Mouse (Mus musculus) naive thymus-derived CD4-positive, alpha-beta T cell, adult 2 months (primary cell): Measurements from ENCODE around the gene Lztr1.

Source experiments
- DNase-seq: peaks from one replicate; pipeline ENCODE4 v3.0.0-alpha.2; 2011; ENCODE audit warnings: low read depth

Gene Lztr1

GRCm38 (mm10) chr16:17557947-17558480 is 49.5 kb downstream of the Lztr1 start:
- peak; percentile 78 for DNase-seq

- no peak for DNase-seq
These were observed 50.3 kb downstream of the Lztr1 start for GRCm38 (mm10) chr16:17558811-17559210.

DNA sequence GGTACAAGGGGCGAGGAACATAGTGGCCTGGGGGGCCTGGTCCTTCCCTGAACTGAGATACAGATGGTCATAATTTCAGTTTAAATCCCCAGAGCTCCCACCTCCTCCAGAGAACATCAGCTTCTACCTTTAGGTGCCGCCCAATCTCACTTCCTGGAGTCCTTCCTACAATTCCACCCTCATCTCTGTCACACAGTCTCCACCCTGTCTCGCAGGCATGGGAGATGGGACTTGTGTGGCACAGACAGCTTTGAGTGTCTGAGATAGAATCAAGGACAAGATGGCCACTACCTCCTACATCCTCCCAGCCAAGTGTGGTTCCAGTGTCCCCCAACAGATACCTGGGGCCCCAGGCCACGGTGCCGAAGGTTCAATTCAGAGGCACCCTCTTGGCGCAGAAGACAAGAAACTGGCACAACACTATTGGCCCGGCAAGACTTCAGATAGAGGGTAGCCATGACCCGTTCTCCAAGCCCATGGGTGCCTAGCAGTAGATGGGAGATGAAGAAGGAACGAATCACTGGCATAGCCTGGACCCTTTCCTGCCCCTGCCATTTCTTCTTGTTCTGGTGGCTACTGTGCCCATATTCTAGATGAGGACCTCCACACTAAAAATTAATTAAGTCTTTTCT is 51.0 kb downstream of the Lztr1 start:
- no peak for DNase-seq

- DNase-seq: no peak
These were observed 52.8 kb downstream of the Lztr1 start, which contains the start of gene Lrrc74b for GRCm38 (mm10) chr16:17561128-17561750. Gene Lrrc74b (minus strand): TSS chr16:17561247.

DNA sequence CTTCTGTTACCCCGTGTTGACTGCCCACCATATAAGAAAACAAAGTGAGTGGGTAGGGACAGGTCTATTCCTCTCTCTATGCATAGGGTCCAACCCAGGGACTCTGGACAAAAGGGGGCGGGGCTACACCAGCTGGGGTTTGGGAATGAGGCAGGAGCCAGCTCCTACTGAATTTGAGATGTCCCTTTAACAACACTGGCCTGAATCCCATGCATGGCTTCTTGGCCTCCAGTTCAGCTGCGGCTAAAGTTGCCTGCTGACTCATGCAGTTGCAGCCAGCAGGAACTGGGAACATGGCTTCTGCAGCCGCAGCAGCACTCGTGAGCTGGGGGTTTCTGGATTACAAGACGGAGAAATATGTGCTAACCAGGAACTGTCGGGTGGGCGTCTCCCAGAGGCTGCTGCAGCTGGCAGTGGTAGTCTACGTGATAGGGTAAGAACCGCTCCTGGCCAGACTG is 53.3 kb downstream of the Lztr1 start, which contains the start of gene P2rx6:
P2rx6 (plus strand) TSS at position 135 of the 458 bp plus-strand sequence.
- no peak for DNase-seq

- DNase-seq: no peak
These were observed 55.1 kb downstream of the Lztr1 start for GRCm38 (mm10) chr16:17563580-17563979.

DNA sequence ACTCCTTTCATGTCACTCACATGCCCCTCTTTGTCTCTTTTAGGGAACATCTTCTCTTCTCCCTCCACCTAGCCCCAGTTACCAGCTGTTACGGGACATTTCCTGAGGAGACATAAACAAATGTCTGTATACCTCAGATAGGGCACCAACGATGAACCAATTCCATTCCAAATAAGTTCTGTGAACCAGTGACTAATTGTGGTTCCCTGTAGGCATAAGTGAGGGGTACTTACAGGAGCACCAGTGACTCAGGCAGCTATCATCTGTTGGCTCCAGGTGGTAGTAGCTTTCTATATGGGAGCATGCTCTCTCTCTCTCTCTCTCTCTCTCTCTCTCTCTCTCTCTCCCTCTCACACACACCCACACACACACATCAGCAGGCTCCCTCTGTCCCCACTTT is 55.7 kb downstream of the Lztr1 start:
- no peak for DNase-seq

DNA sequence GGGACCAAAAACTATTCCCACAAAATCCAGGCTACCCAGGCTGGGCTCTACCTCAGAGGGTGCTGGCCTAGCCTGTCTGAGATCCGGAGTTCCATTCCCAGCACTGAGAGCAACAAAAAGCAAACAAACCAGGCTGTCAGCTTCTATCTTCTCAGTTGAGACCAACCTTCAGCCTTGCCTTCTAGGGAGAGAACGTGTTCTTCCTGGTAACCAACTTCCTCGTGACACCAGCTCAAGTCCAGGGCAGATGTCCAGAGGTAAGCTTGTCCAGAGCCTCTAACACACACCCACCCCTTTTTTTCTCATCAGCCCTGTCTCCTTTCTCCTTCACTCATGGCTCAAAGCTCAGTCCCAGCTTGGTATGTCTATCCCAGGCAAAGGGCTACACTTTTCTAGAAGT is 56.3 kb downstream of the Lztr1 start:
- no peak for DNase-seq

DNA sequence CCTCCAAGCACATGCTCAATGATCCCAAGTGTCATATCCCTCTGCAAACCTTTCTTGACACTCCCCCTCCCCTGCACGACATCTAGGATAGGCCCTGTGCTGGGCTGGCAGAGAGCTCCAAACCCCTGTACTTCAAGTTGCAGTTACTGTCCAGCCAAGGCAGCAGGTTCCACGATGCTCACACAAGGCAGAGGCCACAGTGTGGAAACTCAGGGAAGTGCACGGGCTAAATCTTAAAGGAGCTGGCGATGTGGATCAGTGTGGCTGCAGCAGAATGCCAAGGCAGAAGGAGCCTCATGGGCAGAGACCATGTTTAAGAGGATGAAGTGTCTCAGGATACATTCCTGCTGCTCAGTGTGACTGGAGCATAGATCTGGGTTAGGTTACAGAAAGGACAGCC is 57.7 kb downstream of the Lztr1 start:
- no peak for DNase-seq
